Mouse (Mus musculus) T-helper 1 cell (primary cell): ENCODE measurements around the gene Gm13030.
"Not testable (repeated sequence)": the region's sequence is repeated elsewhere in the genome, so short reads cannot be mapped to it uniquely, and the experiment has no call there.

Experiments
- in situ Hi-C: fragments of 300-600 bp; cut with MboI, MseI; formaldehyde crosslinking; loops from one replicate; pipeline ENCODE4 v1.15.1; 2025; ENCODE audit warnings: high pct_unique_total_duplicates

Gm13030 gene

DNA sequence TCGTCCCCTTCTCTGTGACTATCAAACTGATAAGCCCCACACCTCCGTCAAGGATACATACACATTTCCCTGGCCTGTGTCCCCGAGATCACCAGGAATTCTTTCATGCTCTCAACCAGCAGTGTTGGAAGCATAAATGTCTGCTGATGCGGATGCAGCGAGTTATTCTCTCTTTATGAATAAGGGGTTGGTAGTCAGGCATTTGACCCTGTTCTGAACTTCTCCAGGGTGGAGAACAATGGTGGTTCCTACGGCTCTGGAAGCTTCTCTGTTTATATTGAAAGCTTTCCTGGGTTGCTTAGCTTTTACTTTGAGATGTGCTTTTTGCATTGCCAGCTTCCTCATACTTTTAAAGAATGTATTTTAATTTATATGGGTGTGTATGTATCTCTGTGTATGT is at the start of gene Gm13030:
Gene Gm13030, minus strand, starts transcription at position 101 of the 400 bp plus-strand sequence.
- in situ Hi-C loops, result no loop called here

DNA sequence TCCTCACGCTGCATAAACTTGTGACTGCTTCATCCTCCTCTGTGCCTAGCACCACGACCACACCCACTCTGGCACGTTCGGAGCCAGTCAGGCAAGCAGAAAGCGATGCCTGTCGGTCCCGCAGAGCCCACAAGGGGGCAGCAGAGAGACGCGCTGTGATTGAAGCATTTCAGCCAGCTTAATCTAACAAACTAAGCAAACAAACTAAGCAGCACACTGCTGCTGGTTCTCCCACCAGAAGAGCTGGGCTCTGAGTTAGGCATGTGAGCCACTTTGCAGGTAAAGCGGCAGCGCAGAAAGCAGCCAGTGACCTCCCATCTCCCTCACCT is 48.3 kb upstream of the Gm13030 start:
- in situ Hi-C loops, result loop anchor here (5.0 kb wide), 1 partner anchor 90 kb away; no protein-coding TSS in a partner anchor

DNA sequence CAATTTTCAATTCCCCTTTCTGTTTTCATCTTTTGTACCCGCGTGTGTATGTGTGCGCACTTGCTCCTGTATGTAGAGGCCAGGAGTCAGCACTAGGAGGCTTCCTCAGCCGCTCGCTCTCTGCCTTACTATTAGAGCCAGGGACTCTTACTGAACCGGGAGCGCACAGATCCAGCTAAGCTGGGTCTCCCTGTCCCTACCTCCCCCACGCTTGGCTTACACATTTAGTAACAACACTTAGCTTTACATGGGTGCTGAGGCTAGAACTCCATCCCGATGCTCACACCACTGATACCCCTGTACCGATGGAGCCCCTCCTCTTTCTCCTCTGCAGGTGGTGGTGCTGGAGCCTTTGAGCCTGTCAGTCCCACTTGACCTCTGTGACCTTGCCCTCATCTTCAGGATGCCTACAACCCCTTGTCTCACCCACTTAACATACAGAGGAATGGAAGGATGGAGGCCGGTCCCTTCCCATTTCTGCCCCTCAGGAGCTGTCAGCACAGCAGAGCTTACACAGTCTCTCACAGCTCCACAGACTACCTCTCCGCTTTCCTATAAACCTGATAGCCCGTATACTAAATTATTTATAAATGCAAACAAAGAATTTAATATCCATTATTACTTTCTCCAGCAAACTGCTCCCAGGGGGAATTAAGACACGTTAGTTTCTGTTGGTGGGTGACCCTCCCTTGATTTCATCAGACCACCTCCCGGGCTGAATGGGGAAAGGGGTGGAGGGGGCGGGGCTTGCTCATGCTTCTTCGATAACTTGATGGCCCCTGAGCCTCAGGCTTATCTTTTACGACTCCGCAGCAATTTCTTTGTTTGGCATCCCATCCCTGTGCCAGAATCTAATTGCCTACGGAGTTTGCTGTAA is 47.7 kb upstream of the Gm13030 start:
- in situ Hi-C loops, result loop anchor here (5.0 kb wide), 1 partner anchor 91 kb away; no protein-coding TSS in a partner anchor

DNA sequence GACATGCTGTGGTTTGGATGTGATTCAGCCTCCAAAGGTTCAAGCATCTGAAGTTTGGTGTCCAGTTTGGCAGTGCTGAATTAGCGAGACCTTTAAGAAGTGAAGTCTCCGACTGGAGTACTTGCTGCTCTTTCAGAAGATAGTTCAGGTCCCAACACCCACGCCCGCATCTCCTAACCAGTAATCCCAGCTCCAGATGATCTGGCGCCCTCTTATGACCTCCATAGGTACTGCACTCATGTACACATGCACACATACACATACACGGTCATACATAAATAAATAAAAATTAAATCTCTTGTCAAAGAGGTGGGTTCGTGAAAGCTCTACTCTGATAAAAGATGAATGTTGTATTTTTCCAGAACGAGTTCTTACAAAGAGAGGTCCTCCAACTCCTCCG is 43.5 kb upstream of the Gm13030 start:
- in situ Hi-C loops, result no loop called here

DNA sequence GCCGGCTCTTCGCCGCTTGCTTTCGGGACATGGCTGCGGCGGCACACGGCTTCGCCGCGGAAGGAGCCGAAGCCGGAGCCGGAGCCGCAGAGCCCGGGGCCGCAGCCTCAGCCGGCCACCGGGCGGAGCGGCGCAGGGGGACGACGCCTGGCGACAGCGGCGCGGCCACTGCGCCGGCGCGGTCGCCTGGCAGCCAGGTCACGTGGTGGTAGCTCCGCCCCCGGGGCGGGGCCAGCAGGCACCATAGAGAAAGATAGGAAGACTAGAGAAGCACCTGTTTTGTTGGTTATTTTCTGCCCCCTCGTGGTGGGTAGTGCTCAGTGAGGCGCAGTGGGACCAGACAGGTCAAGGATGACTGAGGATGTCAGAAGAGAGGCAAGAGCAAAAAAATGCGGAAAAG is 40.0 kb upstream of the Gm13030 start, which contains the start of gene Otud3:
Gene Otud3, minus strand, starts transcription at position 149 of the 400 bp plus-strand sequence.
- in situ Hi-C loops, result no loop called here

DNA sequence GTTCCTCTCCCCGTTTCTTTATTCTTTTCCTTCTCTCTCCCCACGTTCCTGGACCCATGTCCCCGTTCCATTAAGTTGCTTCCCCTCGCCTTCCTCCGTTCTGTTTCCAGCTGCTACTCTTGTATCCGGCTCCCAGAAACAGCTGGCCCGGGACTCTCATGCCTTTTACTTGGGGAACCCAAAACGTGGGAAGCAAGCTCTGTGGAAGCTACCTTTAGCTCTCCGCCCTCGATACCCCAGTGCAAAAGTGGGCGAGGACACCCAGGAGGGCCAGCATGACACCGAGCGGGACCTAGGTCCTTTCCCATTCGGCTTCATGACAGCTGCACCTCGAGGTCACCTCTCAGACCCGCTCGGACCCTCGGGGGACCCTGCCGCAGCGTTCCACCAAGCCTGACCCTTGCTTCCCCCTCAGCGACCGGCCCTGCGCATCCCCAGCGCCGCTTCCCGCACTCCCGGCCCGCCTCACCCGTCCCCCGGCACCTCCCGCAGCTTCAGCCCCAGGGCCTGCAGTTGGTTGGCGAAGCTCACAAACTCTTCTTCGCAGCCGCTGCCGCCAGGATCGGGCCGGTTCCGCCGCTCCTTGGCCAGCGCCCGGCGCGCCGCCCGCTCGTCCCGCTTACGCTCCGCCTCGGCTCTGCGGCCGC is 39.5 kb upstream of the Gm13030 start:
- in situ Hi-C loops, result no loop called here

DNA sequence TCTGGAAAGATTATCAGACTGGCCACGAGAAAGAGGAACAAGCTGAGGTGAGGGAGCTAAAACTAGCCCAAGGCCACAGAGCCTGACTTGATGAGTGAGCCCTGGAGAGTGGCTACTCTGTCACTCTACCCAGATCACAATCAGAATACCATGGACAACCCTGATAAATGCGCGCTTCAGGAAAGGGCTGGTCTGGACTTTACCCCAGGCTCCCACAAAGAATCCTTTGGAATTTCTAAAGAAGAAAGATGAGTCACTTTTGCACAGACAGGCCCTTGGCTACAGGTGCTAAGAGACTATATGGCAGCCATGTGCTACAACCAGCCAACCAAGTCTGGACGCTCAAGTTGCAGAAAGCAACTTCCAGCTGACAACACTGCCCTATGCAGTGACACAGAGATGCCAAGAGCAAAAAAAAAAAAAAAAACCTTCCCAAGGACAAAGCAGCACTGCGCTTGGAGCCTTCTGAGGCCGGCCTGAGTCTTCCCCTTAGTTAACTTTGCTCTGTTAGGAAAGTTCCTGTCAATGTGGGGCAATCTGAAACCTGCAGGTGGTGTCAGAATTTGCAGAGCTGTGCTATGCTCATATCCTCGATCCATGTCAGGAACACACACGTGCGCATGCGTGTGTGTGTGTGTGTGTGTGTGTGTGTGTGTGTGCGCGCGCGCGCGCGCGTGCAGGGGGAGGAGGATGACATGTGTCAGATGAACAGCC is 32.0 kb upstream of the Gm13030 start:
- in situ Hi-C loops, result no loop called here

DNA sequence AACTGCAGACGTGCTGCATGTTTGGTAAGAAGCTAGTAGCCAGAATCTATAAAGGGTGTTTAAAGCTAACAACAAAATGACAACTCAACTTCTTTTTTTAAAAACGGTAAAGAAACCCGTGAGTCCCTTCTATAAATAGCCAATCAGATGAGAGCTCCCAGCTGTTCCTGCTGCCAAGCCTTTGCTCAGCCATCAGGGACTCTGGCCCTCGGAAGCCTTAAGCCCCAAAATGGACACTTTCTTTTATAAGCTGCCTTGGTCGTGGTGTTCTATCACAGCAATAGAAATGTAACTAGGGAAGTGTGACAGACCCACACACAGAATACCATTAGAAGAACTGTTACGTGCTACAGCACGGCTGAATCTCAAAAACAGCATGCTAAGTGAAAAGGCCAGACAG is 25.6 kb upstream of the Gm13030 start:
- in situ Hi-C loops, result no loop called here

DNA sequence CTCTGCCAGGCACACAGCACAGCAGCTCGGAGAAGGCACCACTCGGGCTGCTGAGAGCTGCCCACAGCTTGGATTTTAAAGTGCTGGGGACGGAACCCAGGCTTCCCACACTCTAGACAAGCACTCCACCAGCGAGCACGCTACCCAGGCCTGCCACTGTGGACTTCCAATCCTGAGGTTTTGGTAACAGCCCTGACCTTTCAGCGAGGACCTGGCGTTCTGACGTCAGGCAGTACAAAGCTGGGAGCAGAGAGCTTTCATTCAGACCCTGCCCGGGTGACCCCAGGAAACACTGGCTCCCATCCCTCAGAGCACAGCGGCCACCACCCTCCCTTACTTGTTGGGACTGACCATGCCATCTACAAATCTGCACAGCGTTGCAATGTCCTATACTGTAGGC is 20.0 kb upstream of the Gm13030 start:
- in situ Hi-C loops, result not testable (repeated sequence)

DNA sequence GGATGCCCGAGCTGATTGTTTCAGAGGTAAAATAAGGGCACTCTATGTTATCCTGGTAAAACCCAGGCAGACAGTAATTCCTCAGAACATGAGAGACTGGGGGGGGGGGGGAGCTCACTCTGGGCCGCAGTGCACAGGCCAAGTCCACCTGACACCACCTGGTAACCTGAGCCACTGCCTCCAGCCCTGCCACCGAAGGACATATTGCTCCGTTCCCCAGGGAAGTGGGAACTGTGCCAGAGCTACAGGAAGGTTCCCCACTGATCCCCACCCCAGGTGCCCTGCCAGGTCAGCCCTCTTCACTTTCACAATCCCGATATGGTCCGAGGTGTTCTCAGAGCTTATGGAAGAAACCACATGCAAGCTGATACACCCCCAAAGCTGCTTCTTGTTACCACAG is 18.9 kb upstream of the Gm13030 start:
- in situ Hi-C loops, result no loop called here

DNA sequence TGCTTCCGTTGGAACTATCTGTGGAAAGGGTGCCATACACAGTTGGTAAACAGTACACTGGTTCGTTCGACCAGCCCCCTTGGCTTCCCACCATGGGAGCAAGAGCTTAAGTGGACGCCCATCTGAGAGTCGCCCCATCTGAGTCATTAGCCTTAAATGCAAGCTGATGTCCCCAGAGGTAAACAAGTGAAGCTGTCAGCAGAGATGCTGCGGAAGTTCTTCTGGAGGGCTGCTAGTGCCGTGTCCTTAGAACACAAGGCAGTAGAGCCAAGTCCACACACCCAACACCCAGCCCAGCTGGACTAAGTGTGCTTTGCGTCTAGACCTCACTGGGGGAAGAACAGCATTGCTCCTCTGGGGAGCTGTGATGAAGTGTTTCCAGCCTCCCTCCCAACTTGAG is 15.9 kb upstream of the Gm13030 start:
- in situ Hi-C loops, result no loop called here

DNA sequence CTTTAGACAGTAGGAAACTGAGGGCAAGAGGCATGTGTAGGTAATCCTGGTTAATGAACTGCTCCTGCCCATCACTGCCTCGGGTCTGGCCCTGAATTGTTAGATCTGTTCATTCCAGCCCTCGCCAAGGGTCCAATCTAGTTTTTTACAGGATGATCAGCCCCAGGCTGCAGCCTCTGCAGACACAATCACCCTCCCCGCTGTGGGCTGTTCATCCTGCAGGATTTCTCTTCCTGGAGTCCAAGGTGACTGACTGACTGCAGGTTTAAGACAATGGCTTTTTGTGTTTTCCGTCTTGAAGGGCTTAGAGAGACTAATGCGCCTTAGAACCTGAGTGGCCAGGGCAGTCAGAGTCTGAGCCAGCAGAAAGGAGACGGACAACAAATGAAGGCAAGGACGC is 15.4 kb upstream of the Gm13030 start:
- in situ Hi-C loops, result no loop called here

DNA sequence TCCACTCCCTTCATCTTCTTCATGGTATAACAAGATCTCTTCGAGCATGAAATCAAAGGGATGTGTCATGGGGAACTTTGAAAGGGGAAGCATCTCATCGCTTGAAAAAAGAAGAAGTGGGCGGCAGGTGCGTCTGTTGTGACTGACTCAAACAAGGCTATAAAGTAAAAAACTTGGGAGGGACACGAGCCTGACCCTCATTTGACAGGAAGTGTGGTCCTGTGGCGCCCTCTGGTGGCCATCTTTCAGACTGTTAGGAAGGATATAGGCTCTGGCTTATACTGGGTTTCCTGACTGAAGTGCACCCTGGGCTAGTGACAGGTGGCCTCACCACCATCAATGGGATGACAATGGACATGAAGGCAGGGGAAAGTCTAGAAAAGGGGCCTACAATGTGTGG is 10.5 kb upstream of the Gm13030 start:
- in situ Hi-C loops, result no loop called here

DNA sequence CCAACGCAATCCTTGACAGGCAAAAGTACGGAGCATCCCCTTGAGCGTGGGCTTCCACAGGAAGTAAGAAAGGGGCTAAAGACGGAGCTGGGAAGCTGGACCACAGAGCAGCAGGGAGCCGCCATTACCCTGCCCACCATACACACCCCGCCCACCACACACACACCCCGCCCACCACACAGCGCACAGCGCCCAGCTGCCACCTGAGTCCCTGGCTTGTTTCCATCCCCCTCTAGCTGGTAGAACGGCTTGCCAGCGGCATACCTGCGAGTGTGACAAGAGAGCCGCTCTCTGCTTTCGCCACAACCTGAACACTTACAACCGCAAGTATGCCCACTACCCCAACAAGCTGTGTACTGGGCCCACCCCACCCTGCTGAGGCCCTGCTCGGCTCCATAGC is 8.4 kb upstream of the Gm13030 start:
- in situ Hi-C loops, result no loop called here

DNA sequence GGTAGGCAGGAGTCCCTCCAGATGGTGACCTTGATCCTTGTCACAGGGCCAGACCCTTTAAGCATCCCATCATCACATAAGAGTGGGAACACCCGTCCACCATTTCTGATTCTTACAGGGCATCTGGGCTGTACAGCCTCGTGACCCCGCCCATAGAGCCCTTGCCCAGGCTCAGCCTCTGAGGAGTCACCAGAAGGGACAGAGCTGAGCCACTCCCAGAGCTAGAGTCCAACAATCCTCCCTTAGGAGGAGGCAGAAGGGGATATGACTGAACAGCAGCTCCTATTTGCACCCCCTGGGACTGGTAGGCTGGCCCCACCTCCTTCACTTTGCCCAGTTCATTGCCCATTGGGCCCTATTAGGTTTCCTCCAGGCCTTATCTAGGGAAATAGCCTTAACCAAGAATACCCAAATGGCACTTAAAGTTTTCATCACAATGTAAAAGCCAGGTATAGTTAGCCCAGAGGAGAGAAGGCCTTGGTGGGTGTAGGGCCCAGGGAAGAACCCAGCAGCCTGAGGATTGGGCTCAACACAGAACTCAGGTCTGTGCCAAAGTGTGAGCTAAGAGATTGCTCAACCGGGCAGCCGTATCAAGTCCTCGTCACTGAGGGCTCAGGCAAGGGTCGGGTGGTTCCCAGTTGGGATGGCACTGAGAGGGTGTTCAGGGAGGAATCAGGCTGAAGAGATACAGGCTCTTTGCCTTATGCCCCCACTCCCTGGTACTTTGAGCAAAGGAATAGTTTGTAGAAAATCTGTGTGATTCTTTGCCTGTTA is 7.2 kb upstream of the Gm13030 start:
- in situ Hi-C loops, result no loop called here

DNA sequence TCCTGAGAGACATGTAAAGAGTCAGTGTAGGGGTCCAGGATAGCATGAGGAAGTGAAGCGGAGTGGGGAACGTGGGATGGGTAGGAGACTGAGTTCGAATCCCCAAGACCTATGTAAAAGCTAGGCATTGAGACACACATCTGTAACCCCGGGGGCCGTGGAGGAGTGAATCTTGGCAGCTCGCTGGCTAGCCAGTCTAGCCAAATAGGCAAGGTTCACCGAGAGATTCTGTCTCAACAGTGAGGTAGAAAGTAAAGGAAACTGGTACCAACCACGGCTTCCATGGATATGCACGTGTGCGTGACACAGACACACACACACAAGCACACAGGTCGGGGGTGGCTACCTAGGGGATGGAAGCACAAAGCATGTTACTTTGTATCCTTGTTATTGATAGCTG is 6.0 kb upstream of the Gm13030 start:
- in situ Hi-C loops, result no loop called here

DNA sequence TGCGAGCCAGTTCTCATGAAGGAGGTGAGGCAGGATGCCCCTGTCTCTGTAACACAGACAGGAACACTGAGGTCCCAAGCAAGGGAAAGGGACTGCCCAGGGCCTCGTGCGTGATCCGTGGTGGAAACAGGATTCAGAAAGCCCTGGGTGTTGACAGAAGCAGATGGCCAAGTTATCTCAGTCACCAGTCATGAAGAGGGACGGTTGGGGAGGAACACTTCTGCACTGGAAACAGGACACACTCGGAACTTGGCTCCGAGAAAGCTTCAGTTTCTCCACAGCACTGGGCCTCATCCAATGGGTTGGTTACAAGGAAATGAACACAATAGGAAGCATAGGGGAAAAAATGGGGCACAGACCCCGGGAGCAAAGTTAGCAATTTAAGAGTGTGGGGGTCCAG is 5.0 kb upstream of the Gm13030 start:
- in situ Hi-C loops, result no loop called here

DNA sequence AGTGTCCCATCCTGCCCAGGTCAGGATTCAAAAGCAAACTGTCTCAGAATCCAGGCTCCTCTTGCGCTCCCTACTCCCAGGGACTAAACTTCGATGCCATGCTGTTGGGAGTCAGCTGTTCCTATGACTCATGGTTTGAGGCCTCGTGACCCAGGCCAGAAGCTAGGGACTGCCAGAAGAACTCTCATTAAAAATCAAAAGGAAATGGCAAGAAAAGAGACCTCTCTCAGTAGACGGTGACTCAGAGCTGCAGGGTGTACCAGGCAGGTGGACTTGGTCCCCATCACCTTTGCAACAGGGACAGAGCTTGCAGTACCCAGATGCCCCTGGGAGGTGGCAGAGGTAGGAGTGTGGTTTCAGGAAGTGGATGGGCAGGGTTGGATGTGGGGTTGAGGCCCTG is 4.0 kb upstream of the Gm13030 start, which contains the start of gene Pla2g2e:
Gene Pla2g2e, plus strand, starts transcription at position 212 of the 400 bp plus-strand sequence.
- in situ Hi-C loops, result no loop called here

DNA sequence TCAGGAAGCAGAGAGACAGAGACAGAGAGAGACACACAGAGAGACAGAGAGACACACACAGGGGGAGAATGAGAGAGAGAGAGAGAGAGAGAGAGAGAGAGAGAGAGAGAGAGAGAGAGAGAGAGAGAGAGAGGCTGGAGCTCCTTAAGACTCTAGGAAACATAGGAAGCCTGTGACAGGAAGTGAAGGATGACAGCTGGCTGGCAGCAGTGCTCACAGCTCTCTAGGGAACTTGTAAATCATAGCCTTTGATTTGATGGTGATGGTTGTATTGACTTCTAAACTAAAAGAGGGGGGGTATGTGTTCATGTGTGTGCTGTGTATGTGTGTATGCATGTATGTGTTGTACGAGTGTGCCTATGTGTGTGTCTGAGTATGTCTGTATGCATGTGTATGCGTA is 2.2 kb upstream of the Gm13030 start:
- in situ Hi-C loops, result no loop called here

DNA sequence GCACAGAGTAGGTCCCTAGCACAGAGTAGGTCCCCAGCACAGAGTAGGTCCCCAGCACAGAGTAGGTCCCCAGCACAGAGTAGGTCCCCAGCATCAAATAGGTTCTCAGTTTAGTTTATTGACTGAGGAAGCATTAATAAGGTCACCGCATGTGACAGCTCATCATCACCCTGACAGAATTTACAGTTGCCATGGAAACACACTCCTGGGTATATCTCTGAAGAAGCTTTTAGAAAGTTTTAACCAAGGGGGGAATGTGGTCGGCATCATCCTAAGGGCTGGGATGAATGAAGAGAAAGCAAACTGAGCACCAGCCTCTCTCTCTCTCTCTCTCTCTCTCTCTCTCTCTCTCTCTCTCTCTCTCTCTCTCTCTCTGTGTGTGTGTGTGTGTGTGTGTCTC is 1.5 kb upstream of the Gm13030 start:
- in situ Hi-C loops, result not testable (repeated sequence)

DNA sequence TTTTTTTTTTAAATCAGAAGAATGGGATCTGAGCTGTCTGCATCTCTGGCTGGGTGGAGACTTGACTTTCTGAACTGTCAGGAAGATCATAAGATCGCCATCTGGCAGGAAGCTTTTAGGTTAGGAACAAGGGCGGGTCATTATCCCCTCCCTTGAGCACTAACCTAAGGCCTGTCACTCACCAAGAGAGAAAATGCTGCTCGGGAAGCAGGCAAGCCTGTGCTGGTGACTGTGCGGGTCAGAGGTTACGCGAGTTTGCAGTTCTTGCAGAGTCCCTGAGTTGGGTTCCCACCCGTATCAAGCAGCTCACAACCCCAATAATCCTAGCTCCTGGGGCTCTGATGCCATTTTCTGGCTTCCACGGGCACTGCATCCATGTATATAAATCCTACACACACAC is 5.1 kb downstream of the Gm13030 start:
- in situ Hi-C loops, result no loop called here

DNA sequence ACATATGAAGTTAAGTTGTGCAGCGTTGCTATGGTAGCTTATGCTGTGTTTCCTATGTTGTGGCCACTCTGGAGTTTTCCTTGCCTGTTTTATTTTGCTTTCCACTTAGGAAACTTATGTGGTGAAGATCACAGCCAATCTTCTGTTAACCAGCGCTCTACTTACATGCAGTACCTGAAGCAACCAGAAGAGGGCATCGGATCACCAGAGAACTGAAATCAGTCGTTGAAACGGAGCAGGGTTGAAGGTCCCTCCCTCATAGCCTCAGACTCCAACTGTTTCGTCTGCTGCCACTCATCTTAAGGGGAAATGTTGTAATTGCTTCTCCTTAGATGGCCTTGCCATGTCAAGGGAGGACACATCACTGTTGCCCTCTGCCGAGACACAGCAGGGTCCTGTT is 7.4 kb downstream of the Gm13030 start:
- in situ Hi-C loops, result no loop called here
